Mouse (Mus musculus) hindbrain, embryonic 13.5 days (tissue): Measurements from ENCODE around the gene Rhof. TPM values are rescaled to one million over a fixed set of nuclear protein-coding genes. Genes with fewer than 3 reads are reported as not detected.

ENCODE experiments used
- ATAC-seq: fragments of 200-750 bp; cut with Nextera tagmentation; 2 replicates; pipeline ENCODE4 v1.8.0; 2017; ENCODE audit warnings: moderate TSS enrichment; ENCODE audit not compliant: low FRiP score
- H3K27ac ChIP-seq: fragments of 300-500 bp; sonication (generic); 2 replicates; pipeline ENCODE4 v1.5.1; 2015; ENCODE audit warnings: inconsistent platforms, mild to moderate bottlenecking, moderate library complexity
- H3K27me3 ChIP-seq: fragments of 300-500 bp; sonication (generic); 2 replicates; pipeline ENCODE4 v1.6.1; 2015; ENCODE audit warnings: mild to moderate bottlenecking, inconsistent platforms
- H3K36me3 ChIP-seq: fragments of 300-500 bp; sonication (generic); 2 replicates; pipeline ENCODE4 v1.6.1; 2015; ENCODE audit warnings: mild to moderate bottlenecking, inconsistent platforms
- H3K4me1 ChIP-seq: fragments of 300-500 bp; sonication (generic); replicated peaks from 2 replicates; pipeline ENCODE4 v1.6.1; 2015; ENCODE audit warnings: inconsistent platforms
- H3K4me2 ChIP-seq: fragments of 300-500 bp; sonication (generic); 2 replicates; pipeline ENCODE4 v1.6.1; 2015; ENCODE audit warnings: inconsistent platforms, mild to moderate bottlenecking, moderate library complexity
- H3K4me3 ChIP-seq: fragments of 300-500 bp; sonication (generic); 2 replicates; pipeline ENCODE4 v1.5.1; 2015; ENCODE audit warnings: mild to moderate bottlenecking, inconsistent platforms
- H3K9ac ChIP-seq: fragments of 300-500 bp; sonication (generic); 2 replicates; pipeline ENCODE4 v1.6.1; 2015; ENCODE audit warnings: mild to moderate bottlenecking, inconsistent platforms
- H3K9me3 ChIP-seq: fragments of 300-500 bp; sonication (generic); 2 replicates; pipeline ENCODE4 v1.6.1; 2016; ENCODE audit warnings: inconsistent platforms
- WGBS: fragments of 180-500 bp; shearing (Covaris S2); methylation state at CpG from one replicate; pipeline ENCODE4 v1.1.7; 2015; 5-methylcytosine and 5-hydroxymethylcytosine counted together
- polyA plus RNA-seq: library from polyadenylated mRNA; unstranded; fragments of >200 nt; fragmentation: Nextera tagmentation; extraction: Ambion mirVana; gene quantifications from 2 replicates; pipeline ENCODE4 v1.2.1, GENCODE M21; 2015

Gene Rhof
- polyA plus RNA-seq, 1 experiment from 2014 or later: 5.1 TPM

GRCm38 (mm10) chr5:123116080-123116479, 16.4 kb downstream of the Rhof start:
- peaks cover 19% of the 10 kb centered on the region for H3K4me1 ChIP-seq
- no peak overlapping the region; the same call in 1 of the 2 replicates for H3K9ac ChIP-seq
- no peak overlapping the region for H3K27ac ChIP-seq
- no peaks in the 10 kb centered on the region for H3K9me3 ChIP-seq
- no peak overlapping the region for H3K4me2 ChIP-seq
- WGBS: 78% methylated on average over 8 of the region's 8 CpGs
- ATAC-seq: no peak
- no peak overlapping the region for H3K4me3 ChIP-seq
- H3K27me3 ChIP-seq: 0 out of 2 replicates have a peak, but pooled peaks cover 4% of the 10 kb centered on the region
- peaks cover 5% of the 10 kb centered on the region; the same call in 1 of the 2 replicates for H3K36me3 ChIP-seq

GRCm38 (mm10) chr5:123114924-123115323, 17.6 kb downstream of the Rhof start:
- Histone ChIP-seq H3K9ac (no peak overlapping the region), H3K4me2 (no peak overlapping the region), H3K4me1 (peaks cover 21% of the 10 kb centered on the region), H3K36me3 (peaks cover 5% of the 10 kb centered on the region; the same call in 1 of the 2 replicates), H3K4me3 (no peak overlapping the region), H3K27ac (no peak overlapping the region), H3K9me3 (no peaks in the 10 kb centered on the region), H3K27me3 (0 out of 2 replicates have a peak, but pooled peaks cover 4% of the 10 kb centered on the region)
- WGBS: 35% methylated on average over 7 of the region's 7 CpGs
- no peak; the same call in 1 of the 2 replicates for ATAC-seq

- 33% methylated on average over 11 of the region's 11 CpGs for WGBS
- H3K9ac ChIP-seq: peak overlapping the region; percentile 14; the same call in 1 of the 2 replicates
Observed at GRCm38 (mm10) chr5:123114109-123114508, 18.4 kb downstream of the Rhof start.

GRCm38 (mm10) chr5:123110296-123110721, 22.2 kb downstream of the Rhof start:
- Histone ChIP-seq H3K4me1 (peaks cover 33% of the 10 kb centered on the region), H3K4me2 (peak overlapping the region; percentile 32), H3K9me3 (no peaks in the 10 kb centered on the region), H3K27me3 (0 out of 2 replicates have a peak, but pooled peaks cover 4% of the 10 kb centered on the region), H3K9ac (peak overlapping the region; percentile 35; the same call in 1 of the 2 replicates), H3K4me3 (no peak overlapping the region), H3K36me3 (no peaks in the 10 kb centered on the region), H3K27ac (peak overlapping the region; percentile 85)
- peak; percentile 30; the same call in 1 of the 2 replicates for ATAC-seq
- WGBS: 41% methylated on average over 13 of the region's 13 CpGs

More at GRCm38 (mm10) chr5:123114109-123114508, 18.4 kb downstream of the Rhof start:
- Histone ChIP-seq H3K27me3 (0 out of 2 replicates have a peak, but pooled peaks cover 4% of the 10 kb centered on the region), H3K4me1 (peaks cover 29% of the 10 kb centered on the region), H3K4me2 (no peak overlapping the region), H3K9me3 (no peaks in the 10 kb centered on the region), H3K27ac (no peak overlapping the region), H3K36me3 (peaks cover 2% of the 10 kb centered on the region; the same call in 1 of the 2 replicates), H3K4me3 (no peak overlapping the region)
- no peak for ATAC-seq

GRCm38 (mm10) chr5:123109452-123110203, 22.9 kb downstream of the Rhof start:
- Histone ChIP-seq H3K36me3 (no peaks in the 10 kb centered on the region), H3K9ac (0 out of 2 replicates have a peak overlapping the region, but pooled peaks have one; percentile 35), H3K27ac (peak overlapping the region; percentile 85), H3K27me3 (0 out of 2 replicates have a peak, but pooled peaks cover 4% of the 10 kb centered on the region), H3K4me2 (peak overlapping the region; percentile 32), H3K4me3 (no peak overlapping the region), H3K4me1 (peaks cover 30% of the 10 kb centered on the region), H3K9me3 (no peaks in the 10 kb centered on the region)
- ATAC-seq: 0 out of 2 replicates have a peak, but pooled peaks have one; percentile 65
- WGBS: 28% methylated on average over 13 of the region's 13 CpGs

GRCm38 (mm10) chr5:123104769-123105168, 27.7 kb downstream of the Rhof start:
- ATAC-seq: no peak
- Histone ChIP-seq H3K4me2 (no peak overlapping the region), H3K9me3 (no peaks in the 10 kb centered on the region), H3K27ac (no peak overlapping the region), H3K27me3 (no peaks in the 10 kb centered on the region), H3K4me1 (peaks cover 16% of the 10 kb centered on the region), H3K4me3 (no peak overlapping the region), H3K36me3 (peaks cover 13% of the 10 kb centered on the region), H3K9ac (no peak overlapping the region)
- WGBS: 81% methylated on average over 6 of the region's 6 CpGs

- no peak overlapping the region for H3K27ac ChIP-seq
- peaks cover 19% of the 10 kb centered on the region for H3K36me3 ChIP-seq
- H3K4me1 ChIP-seq: 0 out of 2 replicates have a peak, but pooled peaks cover 6% of the 10 kb centered on the region
- ATAC-seq: no peak
- no peaks in the 10 kb centered on the region for H3K9me3 ChIP-seq
- no peak overlapping the region for H3K9ac ChIP-seq
- H3K4me2 ChIP-seq: no peak overlapping the region
- H3K27me3 ChIP-seq: no peaks in the 10 kb centered on the region
- H3K4me3 ChIP-seq: no peak overlapping the region
- WGBS: 75% methylated on average over 8 of the region's 8 CpGs
Observed at GRCm38 (mm10) chr5:123103556-123103955, 28.9 kb downstream of the Rhof start.

GRCm38 (mm10) chr5:123102376-123102775, 30.1 kb downstream of the Rhof start:
- 0 out of 2 replicates have a peak, but pooled peaks cover 6% of the 10 kb centered on the region for H3K4me1 ChIP-seq
- no peaks in the 10 kb centered on the region for H3K27me3 ChIP-seq
- H3K9ac ChIP-seq: no peak overlapping the region
- 56% methylated on average over 7 of the region's 7 CpGs for WGBS
- no peak overlapping the region for H3K27ac ChIP-seq
- H3K4me2 ChIP-seq: no peak overlapping the region
- no peaks in the 10 kb centered on the region for H3K9me3 ChIP-seq
- peaks cover 19% of the 10 kb centered on the region for H3K36me3 ChIP-seq
- H3K4me3 ChIP-seq: no peak overlapping the region
- ATAC-seq: no peak

- peaks cover 16% of the 10 kb centered on the region for H3K36me3 ChIP-seq
- 87% methylated on average over 2 of the region's 2 CpGs for WGBS
- no peaks in the 10 kb centered on the region for H3K9me3 ChIP-seq
- H3K27ac ChIP-seq: no peak overlapping the region
- H3K4me3 ChIP-seq: no peak overlapping the region
- no peak for ATAC-seq
- peaks cover 12% of the 10 kb centered on the region; the same call in 1 of the 2 replicates for H3K4me1 ChIP-seq
- H3K4me2 ChIP-seq: no peak overlapping the region
- no peak overlapping the region for H3K9ac ChIP-seq
- no peaks in the 10 kb centered on the region for H3K27me3 ChIP-seq
Observed at GRCm38 (mm10) chr5:123098487-123098886, 34.0 kb downstream of the Rhof start.

- no peak overlapping the region for H3K4me3 ChIP-seq
- H3K27me3 ChIP-seq: no peaks in the 10 kb centered on the region
- no peak for ATAC-seq
- 93% methylated on average over 8 of the region's 8 CpGs for WGBS
- peaks cover 5% of the 10 kb centered on the region; the same call in 1 of the 2 replicates for H3K4me1 ChIP-seq
- H3K9me3 ChIP-seq: no peaks in the 10 kb centered on the region
- no peak overlapping the region for H3K4me2 ChIP-seq
- peaks cover 12% of the 10 kb centered on the region for H3K36me3 ChIP-seq
- H3K9ac ChIP-seq: no peak overlapping the region
- no peak overlapping the region for H3K27ac ChIP-seq
Observed at GRCm38 (mm10) chr5:123096299-123096698, 36.2 kb downstream of the Rhof start.

GRCm38 (mm10) chr5:123094238-123094991, 38.1 kb downstream of the Rhof start:
- ATAC-seq: 0 out of 2 replicates have a peak, but pooled peaks have one; percentile 43
- WGBS: 80% methylated on average over 25 of the region's 25 CpGs
- H3K9me3 ChIP-seq: no peaks in the 10 kb centered on the region
- H3K9ac ChIP-seq: no peak overlapping the region
- no peak overlapping the region for H3K27ac ChIP-seq
- peaks cover 7% of the 10 kb centered on the region; the same call in 1 of the 2 replicates for H3K36me3 ChIP-seq
- H3K4me2 ChIP-seq: no peak overlapping the region
- H3K27me3 ChIP-seq: no peaks in the 10 kb centered on the region
- H3K4me1 ChIP-seq: peaks cover 5% of the 10 kb centered on the region; the same call in 1 of the 2 replicates
- no peak overlapping the region for H3K4me3 ChIP-seq
